Mouse (Mus musculus) adrenal gland, postnatal 10 days (tissue): ENCODE data around the gene Babam1. TPM values are rescaled to one million over a fixed set of nuclear protein-coding genes. Genes with fewer than 3 reads are reported as not detected.

Source experiments
- DNase-seq: peaks from one replicate; pipeline ENCODE4 v3.0.0; 2021; ENCODE audit warnings: mixed read lengths
- long read RNA-seq, 2 experiments: library from polyadenylated mRNA; stranded (forward); transcript quantifications; one replicate each; pipeline ENCODE4 v2.0.0; 2021
- total RNA-seq, 2 experiments: library from RNA; stranded (reverse); gene quantifications; 2 replicates each; pipeline ENCODE4 v1.2.3; 2021

Gene Babam1
- 10 to 100 TPM; 85.4 to 97.4 TPM for total RNA-seq
- long read RNA-seq, experiment 1, transcript Babam1-201 (9 exons, 1,433 nt), result major isoform, 81 of 99 reads
- long read RNA-seq, experiment 1, partial matches to known transcripts, result 8 of 99 reads
- long read RNA-seq, experiment 1, other reads (novel, unspliced or antisense), result 10 of 99 reads
- long read RNA-seq, experiment 2, transcript Babam1-201 (9 exons, 1,433 nt), result major isoform, 42 of 59 reads
- long read RNA-seq, experiment 2, partial matches to known transcripts, result 7 of 59 reads
- long read RNA-seq, experiment 2, other reads (novel, unspliced or antisense), result 10 of 59 reads

- DNase-seq, result peak; percentile 93
Observed at GRCm38 (mm10) chr8:71396639-71397305, at the start of gene Babam1. Gene Babam1 (plus strand): TSS chr8:71396861.

DNA sequence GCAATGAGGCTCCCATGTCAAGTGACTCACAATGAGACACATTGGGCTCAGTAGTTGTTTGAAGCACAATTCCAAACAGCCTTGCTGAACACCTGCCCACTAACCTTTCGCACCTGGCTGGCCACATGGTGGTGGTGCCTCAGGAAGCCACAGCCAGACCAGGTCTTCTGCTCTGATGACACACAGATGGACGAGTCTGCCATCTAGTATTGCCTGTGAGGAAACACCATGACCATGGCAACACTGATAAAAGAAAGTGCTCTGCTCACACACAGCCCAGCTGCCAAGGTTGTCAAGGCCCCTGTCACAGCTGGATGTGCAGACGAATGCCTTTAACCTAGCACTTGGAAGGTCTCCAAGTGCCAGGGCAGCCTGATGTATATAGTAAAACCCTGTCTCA lies 45.5 kb upstream of the Babam1 start:
- peak; percentile 24 for DNase-seq

DNA sequence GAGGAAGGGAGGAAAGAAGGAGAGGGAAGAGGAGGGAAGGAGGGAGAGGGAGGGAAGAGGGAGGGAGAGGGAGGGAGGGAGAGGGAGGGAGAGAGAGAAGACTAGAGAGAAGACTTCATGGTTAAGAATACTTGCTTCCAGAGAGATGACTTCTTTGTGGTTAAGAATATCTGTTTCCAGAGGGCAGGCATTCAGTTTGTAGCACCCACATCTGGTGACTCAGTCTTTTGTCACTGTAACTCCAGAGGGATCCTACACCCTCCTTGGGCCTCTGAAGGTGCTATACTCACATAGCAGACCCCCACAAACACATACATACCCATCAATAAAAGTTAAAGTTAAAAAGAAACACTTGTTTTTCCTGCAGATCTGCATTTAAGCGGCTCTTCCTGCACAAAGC lies 45.1 kb upstream of the Babam1 start:
- DNase-seq, result no peak

- DNase-seq, result no peak
Observed at GRCm38 (mm10) chr8:71358026-71358425, 38.6 kb upstream of the Babam1 start.

- DNase-seq, result peak; percentile 93
Observed at GRCm38 (mm10) chr8:71366771-71367528, 29.7 kb upstream of the Babam1 start, which contains the start of gene Use1. Gene Use1 (plus strand): TSS chr8:71366848.

GRCm38 (mm10) chr8:71367529-71368176 lies 29.0 kb upstream of the Babam1 start:
- DNase-seq, result peak; percentile 53

GRCm38 (mm10) chr8:71368366-71368765 lies 28.3 kb upstream of the Babam1 start:
- no peak for DNase-seq

- DNase-seq, result no peak
Observed at GRCm38 (mm10) chr8:71369040-71369718, 27.5 kb upstream of the Babam1 start.

- DNase-seq, result no peak
Observed at GRCm38 (mm10) chr8:71370711-71371235, 25.9 kb upstream of the Babam1 start.

DNA sequence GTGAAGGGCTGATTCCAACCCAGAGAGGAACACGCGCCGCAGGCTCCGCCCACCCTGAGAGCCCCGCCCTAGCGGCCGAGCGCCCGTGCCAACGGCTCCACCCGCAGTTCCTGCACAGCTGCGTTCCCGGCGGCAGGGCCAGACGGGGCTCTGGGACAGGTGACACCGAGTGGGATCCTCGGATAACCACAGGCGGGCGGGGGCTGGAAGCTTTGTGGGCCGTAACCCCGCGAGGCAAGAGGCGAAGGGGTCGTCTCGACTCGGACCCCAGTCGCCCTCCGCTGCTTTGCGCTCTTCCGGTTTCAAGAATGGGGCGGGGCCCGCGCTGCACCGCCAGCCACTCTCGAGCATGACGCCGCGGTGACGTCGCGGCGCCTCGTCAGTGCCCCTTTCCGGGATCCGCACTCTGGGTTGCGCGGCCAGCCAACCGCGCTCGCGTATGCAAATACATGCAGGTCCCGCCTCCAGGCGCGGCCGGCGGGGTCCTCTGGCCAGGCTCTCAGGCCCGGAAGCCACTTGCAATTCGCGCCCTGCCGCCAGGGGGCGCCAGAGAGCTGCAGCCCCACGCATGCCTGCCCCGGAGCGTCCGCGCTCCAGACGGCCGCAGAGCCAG lies 25.3 kb upstream of the Babam1 start, which contains the start of gene Ocel1:
TSS of gene Ocel1 (plus strand) at position 63 of the 613 bp plus-strand sequence.
- peak; percentile 99 for DNase-seq

DNA sequence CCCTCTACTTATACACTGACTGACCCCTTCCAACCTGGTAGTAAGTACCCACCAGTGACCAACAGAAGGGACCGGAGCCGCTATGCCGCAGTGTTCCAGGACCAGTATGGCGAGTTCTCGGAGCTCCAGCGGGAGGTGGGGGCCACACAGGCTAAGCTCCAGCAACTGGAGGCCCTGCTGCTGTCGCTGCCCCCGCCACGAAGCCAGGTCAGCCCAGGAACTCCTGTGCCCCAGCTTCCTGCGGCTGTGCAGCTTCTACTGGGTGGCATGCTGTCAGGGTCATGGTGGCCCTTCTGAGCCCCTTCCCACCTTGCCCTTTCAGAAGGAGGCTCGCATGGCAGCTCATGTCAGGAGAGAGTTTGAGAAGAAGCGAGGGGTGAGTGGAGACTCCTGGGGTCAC lies 24.2 kb upstream of the Babam1 start:
- DNase-seq, result no peak

- DNase-seq, result no peak
Observed at GRCm38 (mm10) chr8:71373000-71373399, 23.7 kb upstream of the Babam1 start.

DNA sequence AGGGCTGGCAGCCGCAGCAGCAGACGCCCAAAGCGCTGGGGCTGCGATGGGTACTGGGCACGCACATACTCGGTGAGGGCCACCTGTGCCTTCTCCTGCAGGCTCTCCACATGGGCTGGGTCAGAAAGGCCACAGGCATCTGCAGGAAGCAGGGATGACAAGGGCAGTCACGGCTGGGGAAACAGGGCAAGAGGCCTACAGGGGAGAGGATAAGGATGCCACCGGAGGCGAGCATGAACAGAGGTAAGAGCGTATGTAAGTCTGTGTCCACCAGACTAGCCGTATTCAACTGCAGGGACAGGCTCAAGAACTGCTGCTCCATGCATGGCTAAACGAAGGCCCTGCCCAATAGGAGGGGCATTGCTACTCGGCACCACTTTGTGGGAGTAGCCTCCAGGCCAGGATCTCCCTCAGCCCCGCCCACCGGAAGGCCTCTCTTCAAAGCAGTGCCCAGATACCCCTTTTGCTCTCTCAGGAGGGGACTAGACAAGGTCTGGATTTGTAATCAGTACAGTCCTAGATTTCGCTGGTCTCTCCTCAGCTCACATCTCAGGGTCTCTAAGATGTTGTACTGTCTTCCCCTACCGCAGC lies 21.9 kb upstream of the Babam1 start:
- DNase-seq, result peak; percentile 60

DNA sequence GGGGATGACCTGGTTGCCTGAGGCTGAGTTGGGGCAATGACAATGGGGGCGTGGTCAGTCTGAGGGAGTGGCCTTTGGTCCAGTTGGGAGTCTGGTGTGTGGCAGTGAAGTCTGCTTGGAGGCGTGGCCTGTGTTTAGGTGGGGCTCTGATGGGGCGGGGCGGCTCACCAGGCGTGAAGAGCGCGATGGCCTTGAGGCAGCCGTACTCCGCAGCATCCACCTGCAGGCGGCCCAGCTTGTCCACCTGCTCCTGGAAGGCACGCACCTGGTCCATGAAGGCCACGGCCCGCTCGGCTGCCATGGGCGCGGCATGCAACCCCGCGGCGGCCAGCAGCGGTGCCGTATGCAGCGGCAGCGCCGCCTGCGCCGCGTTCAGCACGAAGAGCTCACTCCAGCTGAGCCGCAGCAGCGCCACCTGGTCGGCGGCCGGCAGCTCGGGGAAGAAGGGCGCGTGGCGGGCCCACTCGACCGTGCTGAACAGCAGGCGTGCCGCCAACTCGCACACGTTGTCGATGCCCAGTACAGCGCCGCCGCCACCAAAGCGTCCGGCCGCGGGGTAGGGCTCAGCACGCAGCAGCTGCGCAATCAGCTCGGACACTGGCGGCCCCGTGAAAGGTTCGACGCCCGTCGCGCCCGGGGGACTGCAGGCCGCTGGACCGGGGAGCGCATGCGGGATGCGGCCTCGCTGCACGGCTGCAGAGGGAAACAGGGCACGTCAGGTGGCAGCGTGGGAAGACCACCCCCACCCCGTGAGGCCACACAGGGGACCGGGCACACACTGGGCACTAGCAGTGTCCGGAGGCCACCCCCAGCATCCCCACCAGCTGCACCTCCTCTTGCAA lies 20.9 kb upstream of the Babam1 start:
- DNase-seq, result peak; percentile 82

GRCm38 (mm10) chr8:71376423-71377030 lies 20.1 kb upstream of the Babam1 start:
- no peak for DNase-seq

DNA sequence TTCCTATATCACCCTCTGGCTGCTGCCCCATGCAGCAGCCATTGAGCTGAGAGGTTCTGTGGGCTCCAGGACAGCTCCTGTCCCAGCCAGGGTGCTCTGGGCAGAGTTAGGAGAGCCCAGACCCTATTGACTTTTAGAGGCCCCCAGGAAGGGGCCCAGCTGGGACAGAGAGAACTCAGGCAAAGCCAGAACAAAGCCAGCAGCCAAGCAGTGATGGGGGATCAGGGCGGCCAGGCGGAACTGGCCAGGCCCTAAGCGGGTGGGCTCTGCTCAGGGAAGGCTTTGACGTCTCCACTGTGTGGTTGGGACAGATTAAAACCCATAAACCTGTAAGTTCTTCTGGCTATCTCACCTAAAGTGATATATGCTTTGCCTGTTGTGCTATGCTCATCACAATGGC lies 17.7 kb upstream of the Babam1 start:
- DNase-seq, result no peak

- DNase-seq, result no peak
Observed at GRCm38 (mm10) chr8:71379512-71380075, 17.1 kb upstream of the Babam1 start.

- DNase-seq, result peak; percentile 62
Observed at GRCm38 (mm10) chr8:71380178-71381171, 16.2 kb upstream of the Babam1 start.
